Mouse (Mus musculus): ENCODE data around the gene Catip.
"Not testable (repeated sequence)": the region's sequence is repeated elsewhere in the genome, so short reads cannot be mapped to it uniquely, and the experiment has no call there.

DNA sequence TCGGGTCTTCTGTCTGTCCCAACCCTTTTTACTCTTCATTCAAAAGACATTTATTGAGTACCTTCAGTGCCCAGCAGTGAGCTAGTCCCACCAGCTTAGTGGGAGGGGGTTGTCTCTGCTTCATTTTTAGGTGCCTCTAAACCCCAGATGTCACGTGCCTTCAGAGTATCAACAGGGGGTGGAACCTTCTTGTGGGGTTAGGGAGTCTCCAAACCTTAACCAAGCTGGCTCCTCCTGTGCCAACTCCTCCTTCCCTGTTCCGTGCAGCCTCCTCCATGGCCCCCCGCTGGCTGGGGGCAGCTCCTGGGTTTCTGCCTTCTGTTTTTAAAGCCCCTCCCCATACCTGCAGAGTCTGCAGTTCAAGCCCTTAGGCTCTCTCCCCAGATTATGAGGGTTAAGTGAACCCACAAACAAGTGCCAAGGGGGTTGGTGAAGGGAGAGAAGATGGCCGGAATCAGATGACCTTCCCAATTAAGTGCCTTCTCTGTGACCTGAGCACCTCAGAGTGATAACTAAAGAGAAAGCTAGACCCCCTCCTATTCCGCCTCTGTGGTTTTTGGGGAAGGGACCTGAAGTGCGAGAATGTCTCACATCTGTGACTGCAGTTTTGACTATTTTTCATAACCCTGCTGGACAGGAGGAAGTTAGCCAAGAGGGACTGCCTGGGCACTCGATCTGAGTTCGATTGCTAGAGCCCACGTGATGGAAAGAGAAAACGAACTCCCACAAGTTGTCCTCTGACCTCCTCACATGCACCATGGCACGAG is 34.7 kb downstream of the Catip start:
- TF ChIP-seq CTCF, POLR2A (IDR thresholded peaks at IDR 0.05; ENCODE audit: insufficient read depth, low read depth, low read length): not testable (repeated sequence)

Measured in olfactory bulb, adult 2 months (tissue).